Mouse (Mus musculus): ENCODE results near the gene Cdcp1.

DNA sequence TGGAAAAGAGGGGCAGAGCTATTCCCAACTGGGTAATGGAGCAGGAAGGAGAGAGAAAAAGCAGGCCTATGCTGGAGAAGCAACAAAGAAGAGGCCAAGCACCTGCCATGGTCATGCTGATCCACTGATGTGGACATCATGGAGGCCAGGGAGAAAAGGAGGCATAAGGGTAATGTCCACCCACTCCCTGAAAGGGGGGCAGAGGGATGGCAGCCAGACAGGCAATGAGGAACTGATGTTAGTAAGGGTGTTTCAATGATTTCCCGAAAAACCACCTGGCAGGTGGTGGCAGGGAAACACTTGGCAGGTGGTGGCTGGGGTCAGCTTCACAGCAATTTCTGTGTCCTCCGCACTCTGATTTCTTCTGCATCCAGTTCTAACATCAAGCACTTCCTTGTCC, 24.9 kb upstream of the Cdcp1 start:
- TF ChIP-seq CTCF (IDR thresholded peaks at IDR 0.05; ENCODE audit: low read depth) (no peak), EP300 (IDR thresholded peaks at IDR 0.05; ENCODE audit: low read depth) (no peak)

All from liver, embryonic 14.5 days (tissue).